In the genomic region with DNA sequence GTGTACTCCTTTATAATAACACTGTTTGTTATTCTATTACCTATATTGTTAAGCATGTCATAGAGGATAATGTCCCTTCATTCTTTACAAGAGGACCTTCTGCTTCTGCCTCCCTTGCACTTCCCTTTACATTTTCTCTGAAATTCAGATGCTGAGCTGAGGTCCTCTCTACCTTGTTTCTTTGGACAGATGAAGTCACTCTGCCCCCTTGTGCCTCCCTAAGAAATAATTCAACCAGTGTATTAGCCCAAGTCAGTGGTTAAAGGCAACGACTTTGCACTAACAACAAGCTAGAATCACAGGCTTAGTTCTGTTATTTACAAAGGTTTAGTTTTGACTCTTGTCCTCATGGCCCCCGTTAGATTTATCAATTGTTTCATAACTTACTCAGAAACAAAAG, we compare ENCODE assay signal across 12 mouse cellular contexts.
A peak's percentile ranks its signal among the peaks of the same experiment; 100 is the strongest.
DNase-seq lines count a peak whose midpoint lies in the region; ATAC-seq and TF ChIP-seq lines count a peak whose summit lies in the region.
"Had no signal": no experiment of that assay in that cellular context is flagged by ENCODE, and none has a peak within 500 bp of the region (broad histone marks: within the 10 kb centered on the region; RNA-seq: fewer than 3 reads in every experiment).

No protein-coding gene starts in this region.

- peaks cover 0 to 5% of the 10 kb centered on the region in 2 experiments; a peak in 1 of 4 replicates for H3K4me1 ChIP-seq in CH12.LX (ENCODE audit: control insufficient read depth in 1 of 2, insufficient read depth in 2 of 2)
- H3K4me1 ChIP-seq: heart, embryonic 12.5 days; liver, embryonic 13.5 days had no signal

- H3K27me3 ChIP-seq in CH12.LX (replicated peaks), result no peaks in the 10 kb centered on the region
- H3K27me3 ChIP-seq: heart, embryonic 12.5 days; liver, embryonic 13.5 days had no signal

- no peak overlapping the region for H3K9ac ChIP-seq in CH12.LX (ENCODE audit: insufficient read depth, low read depth)
- H3K9ac ChIP-seq: heart, embryonic 12.5 days; liver, embryonic 13.5 days had no signal

- TF ChIP-seq POLR2A in CH12.LX (IDR thresholded peaks at IDR 0.05; ENCODE audit: low read depth, low read length), result no peak

- intact Hi-C loops in left cerebral cortex, postnatal 25 days (cut with DNase I), result no loop called here

- H3K4me2 ChIP-seq in CH12.LX (ENCODE audit: insufficient read depth, low read depth, poor library complexity, severe bottlenecking), result no peak overlapping the region
- H3K4me2 ChIP-seq: heart, embryonic 12.5 days; liver, embryonic 13.5 days had no signal

- DNase-seq in frontal cortex, postnatal 10 days (ENCODE audit: low spot score in 2 of 2), result no peak
- peak; percentile 47 for DNase-seq in CH12.LX (ENCODE audit: extremely low read depth)
- peak; percentile 7 for DNase-seq in embryo, embryonic 11.5 days (ENCODE audit: low read depth, low spot score)
- peak; percentile 9 to 49 for DNase-seq in left cerebral cortex, postnatal 25 days (ENCODE audit: low spot score in 2 of 2)
- DNase-seq in urinary bladder, postnatal 25 days (ENCODE audit: low spot score), result no peak
- DNase-seq in spleen, postnatal 14 days (ENCODE audit: low spot score in 2 of 2), result no peak
- no peak for DNase-seq in urinary bladder, adult 18-20 months (ENCODE audit: low spot score in 2 of 2)
- DNase-seq: adrenal gland, adult 8-10 months; liver, embryonic 13.5 days had no signal

- dilution Hi-C loops in CH12.LX (cut with MboI; ENCODE audit: extremely low pct_ligation_motif_present, extremely low pct_unique_long_range_greater_than_20kb, low sequenced_read_pairs), result no loop called here

- in situ Hi-C loops in CH12.LX (cut with MboI; ENCODE audit: low pct_ligation_motif_present, low pct_unique_long_range_greater_than_20kb, low sequenced_read_pairs), result no loop called here

- no peak overlapping the region for H3K27ac ChIP-seq in CH12.LX (ENCODE audit: insufficient read depth, low read depth)
- H3K27ac ChIP-seq: liver, embryonic 13.5 days had no signal

- H3K4me3 ChIP-seq in CH12.LX (replicated peaks in 1 of 3; ENCODE audit: low read depth in 2 of 3, low read length in 2 of 3, poor library complexity in 1 of 3), result no peak overlapping the region
- H3K4me3 ChIP-seq: heart, embryonic 12.5 days; liver, embryonic 13.5 days; myocyte had no signal

- peak; percentile 67 for TF ChIP-seq RAD21 in CH12.LX (IDR thresholded peaks at IDR 0.05; ENCODE audit: low read depth, low read length)

- TF ChIP-seq EP300 in CH12.LX (IDR thresholded peaks at IDR 0.05; ENCODE audit: low read length), result no peak

- no peaks in the 10 kb centered on the region for H3K9me3 ChIP-seq in CH12.LX (replicated peaks; ENCODE audit: low read length)
- H3K9me3 ChIP-seq: liver, embryonic 13.5 days had no signal

- H3K79me2 ChIP-seq in CH12.LX (replicated peaks; ENCODE audit: control insufficient read depth, extremely low read depth, insufficient read depth, poor library complexity, severe bottlenecking), result no peaks in the 10 kb centered on the region

- ATAC-seq in frontal cortex, adult (ENCODE audit: low TSS enrichment), result peak; percentile 88

- no peaks in the 10 kb centered on the region for H3K36me3 ChIP-seq in CH12.LX (replicated peaks in 1 of 2; ENCODE audit: control insufficient read depth in 1 of 2, insufficient read depth in 1 of 2, low read length in 1 of 2)
- H3K36me3 ChIP-seq: heart, embryonic 12.5 days; liver, embryonic 13.5 days had no signal

- TF ChIP-seq CTCF in CH12.LX (conservative IDR thresholded peaks at IDR 0.05 in 1 of 2, IDR thresholded peaks at IDR 0.05 in 1 of 2; ENCODE audit: low read depth in 2 of 2, low read length in 2 of 2), result peak in 1 of 2 experiments; percentile 62; a peak in 2 of 4 replicates

TF ChIP-seq in CH12.LX, 34 proteins besides CTCF, POLR2A, EP300 and RAD21:
- peak; percentile 62 for TF ChIP-seq SMC3 (IDR thresholded peaks at IDR 0.05; ENCODE audit: low read depth, low read length)
- no peak for TF ChIP-seq ZNF384 (IDR thresholded peaks at IDR 0.05; ENCODE audit: low read depth, low read length)
- no peak for TF ChIP-seq SIN3A (IDR thresholded peaks at IDR 0.05; ENCODE audit: low read length)

Comparison
In these comparisons a context has a peak if more than half of its experiments do, and no peak if none do; other contexts are left out.
1. DNase-seq: peak in CH12.LX (single experiment), embryo, embryonic 11.5 days (single experiment) and left cerebral cortex, postnatal 25 days (2 of 2); none in frontal cortex, postnatal 10 days (0 of 2), urinary bladder, postnatal 25 days (single experiment), spleen, postnatal 14 days (0 of 2) and urinary bladder, adult 18-20 months (0 of 2).